Mouse (Mus musculus) stomach, embryonic 16.5 days (tissue): Measurements from ENCODE around the gene Slc25a3. TPM values are rescaled to one million over a fixed set of nuclear protein-coding genes. Genes with fewer than 3 reads are reported as not detected.

Experiments
- ATAC-seq: fragments of 200-750 bp; cut with Nextera tagmentation; 2 replicates; pipeline ENCODE4 v1.8.0; 2017; ENCODE audit warnings: moderate number of reproducible peaks, moderate TSS enrichment; ENCODE audit not compliant: insufficient read depth, low FRiP score
- H3K27ac ChIP-seq: fragments of 300-500 bp; sonication (generic); 2 replicates; pipeline ENCODE4 v1.5.1; 2014; ENCODE audit warnings: low read length
- H3K27me3 ChIP-seq: fragments of 300-500 bp; sonication (generic); 2 replicates; pipeline ENCODE4 v1.6.1; 2014; ENCODE audit warnings: low read length, control low read depth, mixed read lengths; ENCODE audit not compliant: control insufficient read depth, insufficient read depth
- H3K36me3 ChIP-seq: fragments of 300-500 bp; sonication (generic); 2 replicates; pipeline ENCODE4 v1.6.1; 2014; ENCODE audit warnings: low read length; ENCODE audit not compliant: control insufficient read depth, insufficient read depth
- H3K4me1 ChIP-seq: fragments of 300-500 bp; sonication (generic); 2 replicates; pipeline ENCODE4 v1.6.1; 2014; ENCODE audit warnings: low read length, control low read depth, mixed read lengths; ENCODE audit not compliant: control insufficient read depth, insufficient read depth
- H3K4me2 ChIP-seq: fragments of 300-500 bp; sonication (generic); 2 replicates; pipeline ENCODE4 v1.6.1; 2014; ENCODE audit warnings: low read depth, low read length, mixed read lengths
- H3K4me3 ChIP-seq: fragments of 300-500 bp; sonication (generic); replicated peaks from 2 replicates; pipeline ENCODE4 v1.5.1; 2014; ENCODE audit warnings: mild to moderate bottlenecking, low read length
- H3K9ac ChIP-seq: fragments of 300-500 bp; sonication (generic); 2 replicates; pipeline ENCODE4 v1.6.1; 2014; ENCODE audit warnings: low read length
- H3K9me3 ChIP-seq: fragments of 300-500 bp; sonication (generic); replicated peaks from 2 replicates; pipeline ENCODE4 v1.6.1; 2016; ENCODE audit warnings: low read length, control low read depth; ENCODE audit not compliant: control insufficient read depth
- WGBS: fragments of 180-500 bp; shearing (Covaris S2); extraction: QIAGEN DNeasy Blood & Tissue Kit; methylation state at CpG from one replicate; pipeline ENCODE4 v1.1.7; 2014; 5-methylcytosine and 5-hydroxymethylcytosine counted together
- polyA plus RNA-seq: library from polyadenylated mRNA; unstranded; fragments of >200 nt; fragmentation: Nextera tagmentation; extraction: Ambion mirVana; gene quantifications from 2 replicates; pipeline ENCODE4 v1.2.1, GENCODE M21; 2015

The Slc25a3 gene
- polyA plus RNA-seq, 1 experiment from 2014 or later, result 485 TPM

DNA sequence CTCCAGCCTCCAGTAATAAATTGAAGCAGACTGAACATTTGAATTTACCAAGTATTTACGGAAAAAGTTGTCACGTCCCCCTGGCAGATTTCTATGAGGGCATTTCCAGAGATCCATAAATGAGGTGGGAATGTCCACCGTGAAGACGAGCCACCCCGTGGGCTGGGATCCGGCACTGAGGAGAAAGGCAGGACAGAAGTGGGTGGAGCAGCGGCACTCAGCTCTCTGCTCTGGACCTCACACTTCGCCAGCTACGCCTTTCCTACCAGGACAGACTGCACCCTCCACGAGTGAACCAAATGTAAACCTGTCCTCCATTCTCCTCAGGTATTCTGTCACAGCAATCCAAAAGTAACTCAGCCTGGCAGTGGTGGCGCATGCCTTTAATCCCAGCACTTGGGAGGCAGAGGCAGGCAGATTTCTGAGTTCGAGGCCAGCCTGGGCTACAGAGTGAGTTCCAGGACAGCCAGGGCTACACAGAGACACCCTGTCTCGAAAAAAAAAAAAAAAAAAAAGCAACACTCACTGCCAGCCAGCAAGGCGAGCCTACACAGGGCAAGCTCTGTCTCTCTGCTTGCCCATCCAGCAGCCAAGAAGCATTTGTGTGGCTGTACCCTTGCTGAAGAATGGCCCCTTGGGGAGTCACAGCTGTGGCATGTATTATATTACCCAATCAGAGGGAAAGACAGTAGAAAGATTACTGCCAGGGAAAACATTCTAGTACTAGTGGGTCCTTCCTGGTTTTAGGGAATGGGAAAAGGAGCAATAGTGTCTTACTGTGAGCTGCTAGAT is 20.9 kb downstream of the Slc25a3 start:
- no peaks in the 10 kb centered on the region for H3K4me1 ChIP-seq
- H3K27me3 ChIP-seq, result no peaks in the 10 kb centered on the region
- H3K4me3 ChIP-seq, result no peak overlapping the region
- no peak overlapping the region for H3K4me2 ChIP-seq
- H3K9ac ChIP-seq, result no peak overlapping the region
- peaks cover 3% of the 10 kb centered on the region; the same call in 1 of the 2 replicates for H3K9me3 ChIP-seq
- H3K27ac ChIP-seq, result no peak overlapping the region
- H3K36me3 ChIP-seq, result peaks cover 5% of the 10 kb centered on the region
- no peak for ATAC-seq
- 92% methylated on average over 14 of the region's 14 CpGs for WGBS

DNA sequence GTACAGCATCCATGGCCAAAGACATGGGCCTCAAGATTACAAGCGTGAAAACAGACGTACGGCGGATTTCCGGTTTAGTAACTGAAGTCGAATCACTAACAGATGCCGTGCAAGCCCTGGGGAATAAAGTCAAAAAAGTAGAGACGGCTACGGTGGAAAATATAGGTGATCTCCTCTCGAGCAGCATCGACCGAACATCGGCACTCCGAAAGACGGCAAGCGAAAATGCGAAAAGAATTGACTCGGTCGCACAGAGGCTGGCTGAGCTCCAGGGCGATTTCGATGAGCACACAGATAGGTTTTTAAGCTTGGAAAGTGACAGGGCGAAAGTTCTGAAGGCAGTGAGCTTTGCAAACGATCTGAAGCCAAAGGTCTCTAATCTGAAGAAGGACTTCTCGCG is 21.9 kb downstream of the Slc25a3 start:
- 94% methylated on average over 25 of the region's 25 CpGs for WGBS
- Histone ChIP-seq H3K27ac (no peak overlapping the region), H3K4me2 (no peak overlapping the region)

DNA sequence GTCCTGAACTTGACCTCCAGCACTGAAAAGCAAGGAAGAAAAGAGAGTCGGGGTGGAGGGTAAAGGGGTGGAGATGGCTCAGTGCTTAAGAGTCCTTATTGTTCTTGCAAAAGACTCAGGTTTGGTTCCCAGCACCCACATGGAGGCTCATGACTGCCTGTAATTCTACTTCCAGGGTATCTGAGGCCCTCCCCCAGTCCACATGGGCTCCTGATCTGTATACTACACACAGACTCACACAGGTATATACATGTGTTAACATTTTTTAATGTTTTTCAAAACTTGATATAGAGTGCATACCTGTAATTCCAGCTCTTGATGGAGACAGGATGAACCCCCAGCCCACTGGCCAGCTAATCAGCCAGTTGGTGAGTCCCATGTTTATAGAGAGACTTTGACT is 23.8 kb downstream of the Slc25a3 start:
- H3K9me3 ChIP-seq, result peaks cover 3% of the 10 kb centered on the region; the same call in 1 of the 2 replicates

More for the DNA sequence above, 21.9 kb downstream of the Slc25a3 start:
- H3K27me3 ChIP-seq, result no peaks in the 10 kb centered on the region
- H3K36me3 ChIP-seq, result peaks cover 5% of the 10 kb centered on the region
- no peak overlapping the region for H3K4me3 ChIP-seq
- no peak overlapping the region for H3K9ac ChIP-seq
- peaks cover 3% of the 10 kb centered on the region; the same call in 1 of the 2 replicates for H3K9me3 ChIP-seq
- ATAC-seq, result no peak
- no peaks in the 10 kb centered on the region for H3K4me1 ChIP-seq

GRCm38 (mm10) chr10:91098056-91098455 is 25.8 kb downstream of the Slc25a3 start:
- H3K4me1 ChIP-seq, result no peaks in the 10 kb centered on the region
- no peak overlapping the region for H3K9ac ChIP-seq
- peaks cover 5% of the 10 kb centered on the region for H3K36me3 ChIP-seq
- no peak overlapping the region for H3K27ac ChIP-seq
- no peak for ATAC-seq
- WGBS, result 91% methylated on average over 8 of the region's 8 CpGs
- H3K4me2 ChIP-seq, result no peak overlapping the region
- peaks cover 3% of the 10 kb centered on the region; the same call in 1 of the 2 replicates for H3K9me3 ChIP-seq
- H3K4me3 ChIP-seq, result no peak overlapping the region
- H3K27me3 ChIP-seq, result no peaks in the 10 kb centered on the region

More for the DNA sequence above, 23.8 kb downstream of the Slc25a3 start:
- Histone ChIP-seq H3K27ac (no peak overlapping the region), H3K4me1 (no peaks in the 10 kb centered on the region), H3K27me3 (no peaks in the 10 kb centered on the region), H3K4me3 (no peak overlapping the region), H3K4me2 (no peak overlapping the region), H3K36me3 (peaks cover 5% of the 10 kb centered on the region), H3K9ac (no peak overlapping the region)
- 81% methylated on average over 1 of the region's 1 CpGs for WGBS
- no peak for ATAC-seq

- Histone ChIP-seq H3K9ac (no peak overlapping the region), H3K4me2 (no peak overlapping the region), H3K27me3 (no peaks in the 10 kb centered on the region), H3K9me3 (no peaks in the 10 kb centered on the region), H3K36me3 (no peaks in the 10 kb centered on the region), H3K4me1 (no peaks in the 10 kb centered on the region), H3K27ac (no peak overlapping the region), H3K4me3 (no peak overlapping the region)
- 82% methylated on average over 15 of the region's 15 CpGs for WGBS
- ATAC-seq, result no peak
Measured at GRCm38 (mm10) chr10:91094251-91095104, 29.4 kb downstream of the Slc25a3 start.

- no peaks in the 10 kb centered on the region for H3K27me3 ChIP-seq
- H3K36me3 ChIP-seq, result no peaks in the 10 kb centered on the region
- 85% methylated on average over 4 of the region's 4 CpGs for WGBS
- no peak overlapping the region for H3K4me3 ChIP-seq
- no peak overlapping the region for H3K4me2 ChIP-seq
- no peak overlapping the region for H3K9ac ChIP-seq
- no peaks in the 10 kb centered on the region for H3K9me3 ChIP-seq
- H3K27ac ChIP-seq, result no peak overlapping the region
- ATAC-seq, result no peak
- no peaks in the 10 kb centered on the region for H3K4me1 ChIP-seq
Measured at GRCm38 (mm10) chr10:91092812-91093211, 31.0 kb downstream of the Slc25a3 start.

DNA sequence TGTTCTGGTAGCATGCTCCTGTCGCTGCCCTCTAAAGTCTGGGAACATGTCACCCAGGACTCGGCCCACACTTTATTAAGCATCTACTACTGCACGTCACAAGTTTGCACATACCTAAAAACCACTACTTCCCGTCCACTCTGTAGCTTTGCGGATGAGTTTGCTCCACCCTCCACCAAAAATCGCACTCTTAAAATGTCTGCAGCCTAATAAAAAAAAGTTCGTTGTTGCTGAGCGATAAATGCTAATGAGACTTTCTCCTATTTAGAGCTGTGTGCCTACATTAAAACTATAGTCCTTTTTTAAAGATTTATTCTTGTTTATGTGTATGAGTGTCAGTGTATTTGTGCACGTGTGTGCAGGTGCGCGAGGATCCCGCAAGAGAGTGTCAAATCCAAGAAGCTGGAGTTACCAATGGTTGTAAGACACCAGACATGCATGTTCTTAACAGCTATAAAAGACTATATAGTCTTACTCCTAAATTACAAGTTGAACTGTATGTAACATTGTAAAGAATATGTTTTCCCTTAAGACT is 40.4 kb downstream of the Slc25a3 start:
- no peak for ATAC-seq
- 37% methylated on average over 12 of the region's 12 CpGs for WGBS
- peak overlapping the region; percentile 93 for H3K9ac ChIP-seq
- H3K27ac ChIP-seq, result peak overlapping the region; percentile 87
- peak overlapping the region; percentile 91 for H3K4me3 ChIP-seq
- 0 out of 2 replicates have a peak, but pooled peaks cover 4% of the 10 kb centered on the region for H3K4me1 ChIP-seq
- H3K27me3 ChIP-seq, result no peaks in the 10 kb centered on the region
- no peaks in the 10 kb centered on the region for H3K9me3 ChIP-seq
- no peaks in the 10 kb centered on the region for H3K36me3 ChIP-seq
- H3K4me2 ChIP-seq, result peak overlapping the region; percentile 86

DNA sequence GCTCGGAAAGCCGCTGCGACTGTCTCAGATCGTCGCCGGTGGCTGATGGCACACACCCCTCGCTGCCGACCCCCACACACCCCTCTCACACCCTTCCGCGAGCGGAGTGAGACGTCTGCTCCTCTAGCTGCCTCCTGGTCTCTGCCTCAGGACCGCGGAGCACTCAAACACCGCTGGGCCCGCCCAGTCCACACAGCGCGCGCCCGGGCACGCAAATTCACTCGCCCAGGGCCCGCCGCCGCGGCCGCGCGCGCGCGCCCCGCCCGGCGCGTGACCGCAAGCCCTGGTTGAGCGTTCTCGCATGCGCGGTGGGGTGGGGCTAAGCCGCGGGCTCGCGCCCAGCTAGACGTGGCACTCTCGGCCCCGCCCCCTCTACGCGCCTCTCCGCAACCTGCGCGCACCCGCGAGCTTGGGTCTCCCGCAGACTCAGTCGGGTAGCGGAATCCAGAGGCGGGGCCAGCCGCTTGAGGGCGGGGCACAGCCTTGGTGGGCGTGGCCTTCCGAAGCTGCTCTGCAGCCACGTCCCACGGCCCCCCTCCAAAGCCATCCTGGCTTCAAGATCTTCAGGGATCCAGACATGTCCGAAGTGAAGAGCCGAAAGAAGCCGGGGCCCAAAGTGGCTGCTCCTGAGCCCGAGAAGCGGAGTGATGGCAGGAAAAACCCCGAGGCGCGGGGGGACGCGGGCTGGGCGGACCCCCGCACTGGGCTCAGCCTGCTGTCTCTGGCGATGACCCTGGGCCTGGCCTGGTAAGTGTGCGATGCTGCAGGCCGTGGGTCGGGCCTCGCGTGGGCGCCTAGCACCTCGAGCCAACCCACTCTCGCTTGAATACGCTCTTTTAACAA is 41.1 kb downstream of the Slc25a3 start, which contains the start of the genes Apaf1 and Ikbip:
Apaf1 (minus strand) TSS at position 221 of the 843 bp plus-strand sequence.
Ikbip (plus strand) TSS at position 391 of the 843 bp plus-strand sequence.
- Histone ChIP-seq H3K27me3 (no peaks in the 10 kb centered on the region), H3K4me3 (peak within 1 kb of the TSS; percentile 91), H3K9me3 (no peaks in the 10 kb centered on the region), H3K4me1 (0 out of 2 replicates have a peak, but pooled peaks cover 4% of the 10 kb centered on the region), H3K4me2 (peak within 1 kb of the TSS; percentile 86), H3K27ac (peak within 1 kb of the TSS; percentile 87), H3K9ac (peak within 1 kb of the TSS; percentile 93), H3K36me3 (peaks cover 4% of the 10 kb centered on the region)
- WGBS, result under 1% methylated on average over 87 of the region's 87 CpGs
- ATAC-seq, result peak; percentile 98
